Mouse (Mus musculus): ENCODE measurements around the gene Fgf14.
"Not testable (repeated sequence)": the region's sequence is repeated elsewhere in the genome, so short reads cannot be mapped to it uniquely, and the experiment has no call there.

Fgf14 gene

GRCm38 (mm10) chr14:124191913-124192814 lies 484.8 kb downstream of the Fgf14 start:
- peak; percentile 75 to 83 for DNase-seq

GRCm38 (mm10) chr14:124180265-124180664 lies 496.7 kb downstream of the Fgf14 start:
- no peak for DNase-seq

- DNase-seq, result no peak
These were observed 502.8 kb downstream of the Fgf14 start for GRCm38 (mm10) chr14:124174111-124174510.

- DNase-seq, result no peak
These were observed 513.2 kb downstream of the Fgf14 start for GRCm38 (mm10) chr14:124163618-124164185.

GRCm38 (mm10) chr14:124147378-124147777 lies 529.5 kb downstream of the Fgf14 start:
- DNase-seq, result no peak

- no peak for DNase-seq
These were observed 569.6 kb downstream of the Fgf14 start for GRCm38 (mm10) chr14:124107205-124107873.

- no peak for DNase-seq
These were observed 593.8 kb downstream of the Fgf14 start for GRCm38 (mm10) chr14:124083126-124083525.

GRCm38 (mm10) chr14:124044016-124044415 lies 632.9 kb downstream of the Fgf14 start:
- peak; percentile 55 to 64 for DNase-seq

- DNase-seq, result peak; percentile 52 to 54
These were observed 636.3 kb downstream of the Fgf14 start for GRCm38 (mm10) chr14:124040651-124041050.

- peak; percentile 20 to 24 for DNase-seq
These were observed 639.5 kb downstream of the Fgf14 start for GRCm38 (mm10) chr14:124037434-124037833.

GRCm38 (mm10) chr14:124036575-124037205 lies 640.2 kb downstream of the Fgf14 start:
- no peak for DNase-seq

GRCm38 (mm10) chr14:124033302-124033701 lies 643.6 kb downstream of the Fgf14 start:
- not testable (repeated sequence) for DNase-seq

- peak; percentile 31 to 55 for DNase-seq
These were observed 648.8 kb downstream of the Fgf14 start for GRCm38 (mm10) chr14:124027886-124028670.

- DNase-seq, result no peak
These were observed 686.2 kb downstream of the Fgf14 start for GRCm38 (mm10) chr14:123990591-123991195.

- DNase-seq, result peak in 1 of 2 experiments; percentile 26
These were observed 708.9 kb downstream of the Fgf14 start for GRCm38 (mm10) chr14:123967996-123968395.

- peak; percentile 56 to 74 for DNase-seq
These were observed 710.4 kb downstream of the Fgf14 start for GRCm38 (mm10) chr14:123966531-123966930.
